ENCODE assay signal across 8 mouse cellular contexts in the genomic region with DNA sequence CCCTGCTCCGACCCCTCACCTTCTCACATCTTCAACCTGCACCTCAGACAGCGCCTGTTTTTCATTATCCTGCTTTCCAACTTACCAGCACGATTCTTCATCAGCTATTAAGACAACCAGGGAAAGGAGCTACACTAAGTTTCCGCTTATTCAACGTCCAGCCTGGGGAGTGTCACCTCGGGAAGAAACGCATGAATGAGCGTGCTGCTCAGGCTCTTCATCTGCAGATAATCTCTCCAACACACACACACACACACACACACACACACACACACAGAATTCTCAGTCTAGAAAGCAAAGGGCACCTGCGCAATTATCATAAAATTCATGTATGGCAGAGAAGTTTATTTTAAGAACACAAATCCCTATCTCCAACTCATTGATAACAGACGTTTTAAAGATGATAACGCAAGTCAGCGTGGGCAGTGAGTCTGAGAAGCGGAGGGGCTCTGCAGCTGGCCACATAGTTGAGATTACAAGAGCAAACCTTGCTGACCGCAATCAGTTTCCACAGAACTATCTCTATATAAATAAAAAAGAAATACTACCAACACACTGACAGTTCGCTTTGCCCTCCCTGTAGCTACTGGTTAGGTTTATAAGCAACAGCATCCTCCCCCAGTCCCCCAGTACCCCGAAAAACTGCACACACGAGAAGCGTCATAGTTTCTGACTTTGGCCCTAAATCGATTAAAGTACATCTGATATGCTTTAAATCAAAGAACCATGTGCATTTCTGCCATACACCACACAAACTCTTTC. TPM values are rescaled to one million over a fixed set of nuclear protein-coding genes. Genes with fewer than 3 reads are reported as not detected.
DNase-seq lines count a peak whose midpoint lies in the region; ATAC-seq and TF ChIP-seq lines count a peak whose summit lies in the region.

No protein-coding gene starts in this region.

- WGBS in embryonic facial prominence, embryonic 14.5 days: 30% methylated on average over 19 of the region's 19 CpGs
- 29% methylated on average over 19 of the region's 19 CpGs for WGBS in intestine, embryonic 14.5 days

- TF ChIP-seq POLR2A in myocyte (IDR thresholded peaks at IDR 0.05; ENCODE audit: insufficient read length, low read depth): no peak

- H3K4me3 ChIP-seq in layer of hippocampus, adult 2 months: peak overlapping the region; percentile 78
- H3K4me3 ChIP-seq in embryonic facial prominence, embryonic 14.5 days (ENCODE audit: low read depth, low read length): peak overlapping the region; percentile 91
- peak overlapping the region; percentile 64 for H3K4me3 ChIP-seq in intestine, embryonic 14.5 days (ENCODE audit: low read depth, low read length)
- H3K4me3 ChIP-seq in myocyte: peak overlapping the region; percentile 75

- H3K27me3 ChIP-seq in embryonic facial prominence, embryonic 14.5 days (replicated peaks; ENCODE audit: control insufficient read depth, insufficient read depth, low read length): no peaks in the 10 kb centered on the region
- H3K27me3 ChIP-seq in intestine, embryonic 14.5 days (replicated peaks; ENCODE audit: control insufficient read depth, insufficient read depth, low read length): no peaks in the 10 kb centered on the region
- H3K27me3 ChIP-seq in myocyte (ENCODE audit: control insufficient read depth, insufficient read depth, insufficient read length): no peaks in the 10 kb centered on the region

- H3K4me1 ChIP-seq in embryonic facial prominence, embryonic 14.5 days (ENCODE audit: control insufficient read depth, insufficient read depth, low read length): peaks cover 32% of the 10 kb centered on the region
- peaks cover 23% of the 10 kb centered on the region for H3K4me1 ChIP-seq in intestine, embryonic 14.5 days (replicated peaks; ENCODE audit: control insufficient read depth, insufficient read depth, low read length)

- no peak for ATAC-seq in embryonic facial prominence, embryonic 14.5 days (ENCODE audit: low read depth)
- no peak for ATAC-seq in intestine, embryonic 14.5 days (replicated peaks; ENCODE audit: low FRiP score, low TSS enrichment, low read depth)

- H3K79me2 ChIP-seq in myocyte (ENCODE audit: control insufficient read depth, insufficient read depth): peaks cover 43% of the 10 kb centered on the region

- H3K4me2 ChIP-seq in embryonic facial prominence, embryonic 14.5 days (ENCODE audit: low read depth, low read length): peak overlapping the region; percentile 74
- peak overlapping the region; percentile 78 for H3K4me2 ChIP-seq in intestine, embryonic 14.5 days (ENCODE audit: low read length)
- H3K4me2 ChIP-seq in myocyte (ENCODE audit: low read depth): peak overlapping the region; percentile 91

- H3K27ac ChIP-seq in layer of hippocampus, adult 2 months: peak overlapping the region; percentile 100
- peak overlapping the region; percentile 56 for H3K27ac ChIP-seq in embryonic facial prominence, embryonic 14.5 days (replicated peaks; ENCODE audit: low read depth, low read length)
- no peak overlapping the region; the same call in 1 of the 2 replicates for H3K27ac ChIP-seq in intestine, embryonic 14.5 days (ENCODE audit: low read depth)

- TF ChIP-seq CTCF in layer of hippocampus, adult 2 months (conservative IDR thresholded peaks at IDR 0.05): no peak

- 0 out of 2 replicates have a peak, but pooled peaks cover 1% of the 10 kb centered on the region for H3K36me3 ChIP-seq in embryonic facial prominence, embryonic 14.5 days (ENCODE audit: control insufficient read depth, insufficient read depth, low read length)
- no peaks in the 10 kb centered on the region for H3K36me3 ChIP-seq in intestine, embryonic 14.5 days (ENCODE audit: control insufficient read depth, insufficient read depth, low read length)
- peaks cover 5% of the 10 kb centered on the region for H3K36me3 ChIP-seq in myocyte (ENCODE audit: control insufficient read depth, insufficient read depth)

- no peak for DNase-seq in layer of hippocampus, adult 2 months (ENCODE audit: low spot score in 2 of 2)
- DNase-seq in layer of hippocampus, postnatal 36 days: no peak
- DNase-seq in embryonic facial prominence, embryonic 14.5 days (ENCODE audit: low spot score): no peak
- DNase-seq in intestine, embryonic 14.5 days (ENCODE audit: low spot score): no peak
- DNase-seq in layer of hippocampus, adult 9-10 months (ENCODE audit: low spot score): no peak
- no peak for DNase-seq in right cerebral cortex, postnatal 10 days (ENCODE audit: low spot score in 2 of 2)
- no peak for DNase-seq in urinary bladder, postnatal 10 days (ENCODE audit: low spot score)

- H3ac ChIP-seq in myocyte (ENCODE audit: control insufficient read depth, insufficient read length): no peak overlapping the region

- H3K9ac ChIP-seq in embryonic facial prominence, embryonic 14.5 days (ENCODE audit: low read depth, low read length): peak overlapping the region; percentile 99
- H3K9ac ChIP-seq in intestine, embryonic 14.5 days (ENCODE audit: low read length): peak overlapping the region; percentile 92

- H3K9me3 ChIP-seq in embryonic facial prominence, embryonic 14.5 days (ENCODE audit: control insufficient read depth, low read length): no peaks in the 10 kb centered on the region
- no peaks in the 10 kb centered on the region for H3K9me3 ChIP-seq in intestine, embryonic 14.5 days (ENCODE audit: control insufficient read depth, low read length)

TF ChIP-seq in myocyte, 11 proteins besides CTCF, POLR2A, EP300 and RAD21:
- no peak for TF ChIP-seq TCF3 (IDR thresholded peaks at IDR 0.05; ENCODE audit: insufficient read length, low read depth)
- no peak for TF ChIP-seq E2F4 (IDR thresholded peaks at IDR 0.05; ENCODE audit: insufficient read depth)
- TF ChIP-seq MAX (IDR thresholded peaks at IDR 0.05; ENCODE audit: low read depth): no peak
- no peak for TF ChIP-seq REST (IDR thresholded peaks at IDR 0.05; ENCODE audit: insufficient read depth, insufficient read length)
- TF ChIP-seq USF1 (IDR thresholded peaks at IDR 0.05; ENCODE audit: low read depth): no peak
- TF ChIP-seq TCF12 (IDR thresholded peaks at IDR 0.05; ENCODE audit: insufficient read depth, poor library complexity, severe bottlenecking): no peak
- TF ChIP-seq CEBPB (IDR thresholded peaks at IDR 0.05; ENCODE audit: insufficient read depth, poor library complexity, severe bottlenecking): no peak
- TF ChIP-seq SRF (IDR thresholded peaks at IDR 0.05; ENCODE audit: control insufficient read depth, insufficient read length, low read depth): no peak
- no peak for TF ChIP-seq MYOG (IDR thresholded peaks at IDR 0.05; ENCODE audit: control insufficient read depth in 1 of 3, insufficient read depth in 1 of 3, insufficient read length in 2 of 3, low read depth in 2 of 3)
- no peak for TF ChIP-seq POLR2AphosphoS2 (IDR thresholded peaks at IDR 0.05; ENCODE audit: insufficient read length, low read depth)
- no peak for TF ChIP-seq MYOD1 (IDR thresholded peaks at IDR 0.05; ENCODE audit: control insufficient read depth in 1 of 3, insufficient read length in 2 of 3, low read depth in 2 of 3)
TF ChIP-seq in myocyte: peak in this region for 0.

RNA-seq across cellular contexts. Expression of gene Nuak1, which starts 1.8 kb away (rescaled TPM):
- total RNA-seq in layer of hippocampus, adult 2 months (2021): 10 to 100 TPM; 47.9 to 51.4 TPM
- total RNA-seq in layer of hippocampus, postnatal 36 days (2021): 10 to 100 TPM; 54.7 to 55.6 TPM
- polyA plus RNA-seq in embryonic facial prominence, embryonic 14.5 days (2014; fragmentation: Nextera tagmentation; extraction: Ambion mirVana): 3.3 and 3.7 TPM in 2 replicates
- 0.93 and 1.2 TPM in 2 replicates for polyA plus RNA-seq in intestine, embryonic 14.5 days (2014; fragmentation: Nextera tagmentation; extraction: Ambion mirVana)
- 21.8 TPM for polyA plus RNA-seq in myocyte (2012; fragmentation: generic; extraction: Trizol)
